Mouse (Mus musculus) bone marrow macrophage, adult 2 months (primary cell): ENCODE measurements around the gene Git2.

Experiments used
- CTCF ChIP-seq: IDR thresholded peaks from 2 replicates; pipeline ENCODE4 v1.5.1; 2012; ENCODE audit warnings: low read depth, mild to moderate bottlenecking, low read length, moderate library complexity
- POLR2A ChIP-seq: IDR thresholded peaks from 2 replicates; pipeline ENCODE4 v1.6.1; 2012; ENCODE audit warnings: mild to moderate bottlenecking, low read depth, low read length, borderline replicate concordance

DNA sequence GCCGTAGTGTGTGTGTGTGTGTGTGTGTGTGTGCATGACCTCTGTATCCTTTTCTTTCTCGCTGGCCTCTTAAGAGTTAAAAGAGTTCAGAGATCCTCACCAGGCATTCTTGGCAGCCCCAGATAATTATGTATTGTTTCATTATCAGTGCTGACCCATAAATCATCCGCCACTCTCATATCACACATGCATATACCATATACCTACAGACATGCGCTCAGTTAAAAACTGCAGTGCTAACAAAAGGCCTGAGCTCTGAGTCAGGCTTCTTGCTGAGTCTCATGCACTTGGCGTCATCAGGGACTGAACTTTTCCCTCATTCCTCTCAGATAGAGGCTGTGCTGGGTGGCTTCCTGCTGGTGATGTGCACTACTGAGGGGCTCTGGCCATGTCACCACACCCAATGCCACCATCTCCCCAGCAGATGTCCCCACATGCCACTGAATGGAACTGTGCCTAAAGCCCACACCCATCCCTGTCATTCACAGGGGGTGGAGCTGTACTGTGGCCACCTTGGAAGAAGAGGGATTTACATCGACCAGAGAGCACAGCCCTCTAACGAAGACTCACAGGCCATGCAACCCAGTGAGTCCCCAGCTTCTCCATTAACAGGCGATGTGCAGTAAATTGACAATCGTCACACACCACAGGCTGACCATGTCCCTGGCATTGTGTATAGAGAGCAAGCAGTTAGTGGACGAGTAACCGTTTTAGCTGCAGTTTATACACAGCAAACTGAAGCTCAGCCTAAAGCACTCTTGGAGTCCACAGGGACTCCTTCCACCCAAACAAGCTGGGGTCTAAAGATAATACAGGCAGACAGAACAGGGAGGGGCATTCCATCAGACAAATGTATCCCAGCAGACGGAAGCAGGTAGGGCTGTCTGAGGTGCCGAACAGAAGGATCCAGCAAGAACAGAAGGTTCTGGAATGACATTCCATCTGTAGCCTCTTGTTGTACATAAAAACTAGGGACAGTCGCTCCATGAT, 72.6 kb downstream of the Git2 start:
- TF ChIP-seq POLR2A (no peak), CTCF (peak; percentile 36)
